Mouse (Mus musculus) midbrain, postnatal 0 days (tissue): ENCODE results near the gene Rtbdn. TPM values are rescaled to one million over a fixed set of nuclear protein-coding genes. Genes with fewer than 3 reads are reported as not detected.

Experiments
- ATAC-seq: fragments of 200-750 bp; cut with Nextera tagmentation; 2 replicates; pipeline ENCODE4 v1.8.0; 2017; ENCODE audit warnings: moderate number of reproducible peaks, mild to moderate bottlenecking, moderate TSS enrichment, moderate library complexity; ENCODE audit not compliant: low FRiP score
- DNase-seq: peaks from one replicate; pipeline ENCODE4 v3.0.0-alpha.2; 2015; ENCODE audit warnings: low spot score
- H3K27ac ChIP-seq: fragments of 300-500 bp; sonication (generic); 2 replicates; pipeline ENCODE4 v1.5.1; 2014; ENCODE audit warnings: low read depth, mild to moderate bottlenecking, low read length, mixed read lengths
- H3K27me3 ChIP-seq: fragments of 300-500 bp; sonication (generic); 2 replicates; pipeline ENCODE4 v1.6.1; 2014; ENCODE audit warnings: low read length, control low read depth, mixed read lengths; ENCODE audit not compliant: insufficient read depth
- H3K36me3 ChIP-seq: fragments of 300-500 bp; sonication (generic); 2 replicates; pipeline ENCODE4 v1.6.1; 2014; ENCODE audit warnings: low read length, control low read depth, mixed read lengths; ENCODE audit not compliant: insufficient read depth
- H3K4me1 ChIP-seq: fragments of 300-500 bp; sonication (generic); 2 replicates; pipeline ENCODE4 v1.6.1; 2014; ENCODE audit warnings: mild to moderate bottlenecking, control low read depth, antibody characterized with exemption, low read length, mixed read lengths; ENCODE audit not compliant: insufficient read depth
- H3K4me2 ChIP-seq: fragments of 300-500 bp; sonication (generic); 2 replicates; pipeline ENCODE4 v1.6.1; 2014; ENCODE audit warnings: low read depth, mild to moderate bottlenecking, low read length, mixed read lengths; ENCODE audit not compliant: poor library complexity, severe bottlenecking
- H3K4me3 ChIP-seq: fragments of 300-500 bp; sonication (generic); 2 replicates; pipeline ENCODE4 v1.5.1; 2014; ENCODE audit warnings: low read depth, mild to moderate bottlenecking, low read length, moderate library complexity
- H3K9ac ChIP-seq: fragments of 300-500 bp; sonication (generic); replicated peaks from 2 replicates; pipeline ENCODE4 v1.6.1; 2014; ENCODE audit warnings: mild to moderate bottlenecking, low read length, moderate library complexity, mixed read lengths; ENCODE audit not compliant: poor library complexity, severe bottlenecking
- H3K9me3 ChIP-seq: fragments of 300-500 bp; sonication (generic); 2 replicates; pipeline ENCODE4 v1.6.1; 2016; ENCODE audit warnings: low read length, control low read depth
- CTCF ChIP-seq: IDR thresholded peaks from 2 replicates; pipeline ENCODE4 v1.5.1; 2016; ENCODE audit warnings: antibody characterized with exemption, mild to moderate bottlenecking
- WGBS: fragments of 180-500 bp; shearing (Covaris S2); extraction: QIAGEN DNeasy Blood & Tissue Kit; methylation state at CpG from one replicate; pipeline ENCODE4 v1.1.7; 2014; 5-methylcytosine and 5-hydroxymethylcytosine counted together
- polyA plus RNA-seq: library from polyadenylated mRNA; unstranded; fragments of >200 nt; fragmentation: Nextera tagmentation; extraction: Ambion mirVana; gene quantifications from 2 replicates; pipeline ENCODE4 v1.2.1, GENCODE M21; 2015
- total RNA-seq: library from RNA; depleted of rRNA; stranded (reverse); fragments of >200 nt; gene quantifications from 2 replicates; pipeline ENCODE4 v1.2.3, GENCODE M21; 2014

Rtbdn gene
- total and polyA plus RNA-seq, 2 experiments from 2014 or later = 4.5 to 5.3 TPM

- Histone ChIP-seq H3K9ac (no peak overlapping the region), H3K4me2 (no peak overlapping the region), H3K36me3 (peaks cover 62% of the 10 kb centered on the region), H3K4me1 (no peaks in the 10 kb centered on the region), H3K27me3 (no peaks in the 10 kb centered on the region; the same call in 1 of the 2 replicates), H3K27ac (no peak overlapping the region), H3K9me3 (no peaks in the 10 kb centered on the region), H3K4me3 (no peak overlapping the region)
- peak; percentile 72 for DNase-seq
- no peak for ATAC-seq
- 35% methylated on average over 4 of the region's 4 CpGs for WGBS
- TF ChIP-seq CTCF = peak; percentile 68
Measured at GRCm38 (mm10) chr8:84913960-84914359, 32.8 kb upstream of the Rtbdn start.

- WGBS = 89% methylated on average over 8 of the region's 8 CpGs
- H3K9ac ChIP-seq = no peak overlapping the region
Measured at GRCm38 (mm10) chr8:84915269-84915668, 31.5 kb upstream of the Rtbdn start.

GRCm38 (mm10) chr8:84917781-84918180 is 29.0 kb upstream of the Rtbdn start:
- ATAC-seq = no peak
- no peak for TF ChIP-seq CTCF
- no peak for DNase-seq

More at GRCm38 (mm10) chr8:84915269-84915668, 31.5 kb upstream of the Rtbdn start:
- DNase-seq (no peak), ATAC-seq (no peak)
- Histone ChIP-seq H3K4me3 (no peak overlapping the region), H3K36me3 (peaks cover 67% of the 10 kb centered on the region), H3K4me1 (no peaks in the 10 kb centered on the region), H3K27ac (no peak overlapping the region), H3K27me3 (no peaks in the 10 kb centered on the region; the same call in 1 of the 2 replicates), H3K4me2 (no peak overlapping the region), H3K9me3 (no peaks in the 10 kb centered on the region)
- TF ChIP-seq CTCF = no peak

GRCm38 (mm10) chr8:84918646-84919045 is 28.1 kb upstream of the Rtbdn start:
- DNase-seq (no peak), ATAC-seq (no peak)
- Histone ChIP-seq H3K36me3 (peaks cover 61% of the 10 kb centered on the region), H3K9ac (no peak overlapping the region), H3K27me3 (no peaks in the 10 kb centered on the region), H3K4me3 (no peak overlapping the region), H3K27ac (no peak overlapping the region), H3K4me1 (no peaks in the 10 kb centered on the region), H3K4me2 (no peak overlapping the region), H3K9me3 (no peaks in the 10 kb centered on the region)
- TF ChIP-seq CTCF = no peak
- WGBS = 90% methylated on average over 15 of the region's 15 CpGs

More at GRCm38 (mm10) chr8:84917781-84918180, 29.0 kb upstream of the Rtbdn start:
- Histone ChIP-seq H3K36me3 (peaks cover 68% of the 10 kb centered on the region), H3K4me3 (no peak overlapping the region), H3K4me2 (no peak overlapping the region), H3K9me3 (no peaks in the 10 kb centered on the region), H3K27me3 (no peaks in the 10 kb centered on the region), H3K27ac (no peak overlapping the region), H3K9ac (no peak overlapping the region), H3K4me1 (no peaks in the 10 kb centered on the region)
- 25% methylated on average over 20 of the region's 20 CpGs for WGBS

GRCm38 (mm10) chr8:84921596-84921995 is 25.2 kb upstream of the Rtbdn start:
- WGBS = 91% methylated on average over 2 of the region's 2 CpGs
- Histone ChIP-seq H3K9me3 (no peaks in the 10 kb centered on the region), H3K27ac (no peak overlapping the region), H3K4me1 (no peaks in the 10 kb centered on the region), H3K9ac (no peak overlapping the region), H3K4me2 (no peak overlapping the region), H3K27me3 (no peaks in the 10 kb centered on the region), H3K36me3 (peaks cover 63% of the 10 kb centered on the region), H3K4me3 (no peak overlapping the region)
- no peak for TF ChIP-seq CTCF
- no peak for ATAC-seq
- no peak for DNase-seq

GRCm38 (mm10) chr8:84925557-84925956 is 21.2 kb upstream of the Rtbdn start:
- Histone ChIP-seq H3K4me1 (no peaks in the 10 kb centered on the region), H3K4me2 (no peak overlapping the region), H3K36me3 (peaks cover 49% of the 10 kb centered on the region), H3K27me3 (no peaks in the 10 kb centered on the region), H3K4me3 (no peak overlapping the region), H3K27ac (no peak overlapping the region), H3K9ac (no peak overlapping the region), H3K9me3 (no peaks in the 10 kb centered on the region)
- DNase-seq (no peak), ATAC-seq (no peak)
- no peak for TF ChIP-seq CTCF
- 78% methylated on average over 7 of the region's 7 CpGs for WGBS
